Mouse (Mus musculus) spleen, postnatal 36 days (tissue): ENCODE data around the gene Adcy4.

Experiments
- DNase-seq, 2 experiments: peaks; one replicate each; pipeline ENCODE4 v3.0.0; 2022; ENCODE audit warnings: low spot score in 2 of 2, mixed read lengths in 1 of 2

Adcy4 gene

GRCm38 (mm10) chr14:55720666-55721065, 63.2 kb downstream of the Adcy4 start:
- DNase-seq = no peak

GRCm38 (mm10) chr14:55719737-55720136, 64.2 kb downstream of the Adcy4 start:
- no peak for DNase-seq
